Mouse (Mus musculus) lung, postnatal 10 days (tissue): ENCODE data around the gene Mst1.
A peak's percentile ranks its signal among the peaks of the same experiment; 100 is the strongest.

Experiments used
- DNase-seq: peaks from one replicate; pipeline ENCODE4 v3.0.0; 2021

The Mst1 gene

DNA sequence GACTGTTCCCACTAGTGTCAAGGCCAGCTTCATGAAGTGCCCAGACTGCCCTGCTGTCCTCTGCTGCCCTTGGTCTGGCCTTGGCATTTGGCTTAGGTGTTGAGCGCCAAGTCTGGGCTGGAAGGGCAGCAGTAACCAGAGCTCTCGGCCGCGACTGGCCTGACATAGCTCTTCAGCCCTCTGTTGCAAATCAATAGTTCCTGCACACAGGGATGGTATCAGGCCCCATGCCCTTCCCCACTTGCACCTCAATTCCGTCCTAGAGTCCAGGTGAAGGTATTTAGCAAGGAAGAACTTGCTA lies 23.0 kb upstream of the Mst1 start:
- no peak for DNase-seq

DNA sequence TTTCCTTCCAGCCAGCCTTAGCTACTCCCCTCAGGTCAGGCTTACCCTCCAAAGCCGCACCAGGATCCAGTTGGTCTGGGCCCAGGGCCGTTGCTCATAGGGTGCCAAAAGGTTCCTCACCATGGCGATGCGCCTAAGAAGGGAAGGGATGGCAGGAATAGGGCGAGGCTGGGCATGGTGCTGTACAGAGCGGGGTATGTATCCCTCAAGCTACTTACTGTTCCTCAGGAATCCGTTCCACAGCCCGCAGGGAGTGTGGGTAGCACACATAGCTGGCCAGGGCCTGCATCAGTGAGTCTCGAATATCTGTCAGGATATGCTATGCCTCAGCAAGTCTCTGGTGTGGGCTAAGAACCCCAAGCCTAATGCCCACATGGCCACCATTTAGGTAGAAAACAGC lies 21.9 kb upstream of the Mst1 start:
- no peak for DNase-seq

DNA sequence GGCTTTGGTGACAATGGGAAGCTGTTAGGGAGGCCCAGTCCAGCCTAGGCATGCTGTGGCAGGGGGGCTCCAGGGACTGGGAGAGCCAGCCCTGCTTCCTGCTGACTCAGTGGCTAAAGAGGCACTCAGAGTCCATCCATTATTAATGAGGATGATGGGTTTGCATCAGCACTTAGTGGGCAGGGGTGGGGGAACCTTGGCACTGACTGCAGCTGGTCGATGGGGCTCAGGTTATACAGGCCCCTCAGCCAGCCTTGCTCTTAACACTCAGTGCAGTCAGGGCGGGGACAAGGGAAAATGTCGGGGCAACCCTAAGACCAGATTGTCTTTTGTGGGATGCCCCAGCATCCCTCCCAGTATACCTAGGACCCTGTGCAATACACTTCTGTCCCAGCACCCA lies 18.1 kb upstream of the Mst1 start:
- no peak for DNase-seq

DNA sequence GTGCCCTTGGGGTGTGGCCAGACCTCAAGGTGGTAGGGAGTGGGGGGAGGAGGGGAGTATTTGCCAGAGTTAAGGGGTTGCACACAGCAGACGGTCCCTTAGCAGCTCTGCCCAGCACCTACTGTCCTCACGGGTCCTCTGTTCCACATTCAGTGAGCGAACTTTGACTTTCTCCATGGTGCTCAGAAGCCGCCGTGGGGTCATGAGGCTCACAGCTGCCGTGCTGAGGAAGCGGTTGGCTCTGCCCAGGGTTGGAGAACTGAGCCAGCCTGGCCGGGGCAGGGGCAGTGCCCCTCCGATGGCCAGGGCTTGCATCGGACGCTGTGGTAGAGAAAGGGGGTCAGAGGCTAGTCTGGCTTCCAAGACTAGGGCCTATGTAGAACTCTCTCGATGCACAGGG lies 16.9 kb upstream of the Mst1 start:
- DNase-seq, result no peak

DNA sequence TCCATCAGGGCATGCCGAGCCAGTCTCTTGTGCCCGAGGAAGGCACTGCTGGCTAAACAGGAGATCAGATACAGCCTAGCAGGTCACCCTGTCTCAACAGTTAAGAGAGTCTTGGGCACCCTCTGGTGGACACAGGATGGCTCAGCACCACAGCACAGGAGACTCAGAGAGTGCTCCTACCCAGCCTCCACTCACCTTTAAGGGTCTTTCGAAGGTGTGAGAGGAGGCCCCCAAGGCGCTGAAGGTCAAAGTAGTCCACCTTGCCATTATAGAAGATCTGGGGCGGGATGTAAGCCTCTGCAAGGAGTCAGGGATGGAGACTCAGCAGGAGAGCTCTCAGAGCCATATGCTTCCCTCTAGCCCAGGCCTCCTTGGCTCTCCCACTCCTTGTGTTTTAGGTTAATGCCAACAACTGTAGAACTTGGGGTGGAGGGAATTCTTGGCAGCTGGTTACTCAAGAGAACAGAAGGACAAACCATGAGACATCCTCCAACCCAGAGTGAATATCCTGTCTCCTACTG lies 14.7 kb upstream of the Mst1 start:
- DNase-seq, result peak; percentile 76

DNA sequence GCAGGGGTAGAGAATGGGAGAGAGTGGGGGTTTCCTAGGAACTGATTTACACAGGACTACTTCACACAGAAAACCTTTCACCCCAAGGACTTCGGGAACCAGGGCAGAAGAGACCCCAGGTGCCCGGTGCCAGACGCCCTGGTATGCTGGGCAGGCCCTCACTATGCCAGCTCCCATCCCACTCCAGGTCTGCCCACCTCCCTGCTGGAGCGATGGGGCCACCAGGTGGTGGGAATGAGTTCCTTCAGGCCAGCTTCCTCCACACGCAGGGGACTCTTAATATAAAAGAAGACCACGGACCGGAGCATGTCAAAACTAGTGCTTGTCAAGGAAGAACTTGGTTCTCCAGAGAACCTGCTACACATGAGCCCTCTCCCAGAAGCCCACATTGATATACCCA lies 13.0 kb upstream of the Mst1 start:
- DNase-seq, result no peak

DNA sequence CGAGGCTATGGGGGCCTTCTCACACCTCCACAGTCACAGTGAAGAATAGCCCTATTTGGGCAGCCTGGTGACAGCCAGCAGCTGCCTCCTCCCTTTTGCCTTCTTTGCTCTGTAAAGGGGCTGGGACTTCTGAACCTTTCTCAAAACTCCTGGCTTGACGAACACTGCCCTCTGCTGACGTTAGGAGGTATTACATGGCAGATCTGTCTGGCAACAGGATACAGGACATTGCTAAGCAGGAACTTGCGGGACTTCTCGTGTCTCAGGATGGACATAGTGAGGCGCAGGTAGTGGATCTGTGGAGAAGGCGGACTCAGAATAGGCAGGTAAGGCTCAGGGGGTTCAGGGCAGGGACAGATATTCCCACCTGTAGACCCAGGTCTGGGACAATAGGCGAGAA lies 12.3 kb upstream of the Mst1 start:
- DNase-seq, result peak; percentile 91

DNA sequence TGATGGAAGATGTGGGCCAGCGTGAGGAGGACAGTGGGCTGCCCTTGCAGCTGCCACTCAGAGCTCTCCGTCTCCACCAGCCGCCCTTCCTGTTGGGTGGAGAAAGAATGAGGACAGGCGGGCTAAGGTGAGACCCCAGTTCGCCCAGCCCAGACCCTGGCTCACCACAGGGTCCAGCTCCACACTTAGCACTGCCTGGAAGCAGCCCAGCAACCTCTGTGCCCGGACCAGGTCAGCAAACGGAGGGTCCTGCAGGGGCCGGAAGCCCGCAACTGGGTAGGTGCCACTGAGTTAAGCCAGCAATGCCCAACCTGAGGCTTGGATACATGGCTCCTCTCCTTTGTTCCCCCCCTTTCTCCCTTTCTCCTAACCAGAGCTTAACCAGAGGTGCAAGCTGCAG lies 11.2 kb upstream of the Mst1 start:
- no peak for DNase-seq

DNA sequence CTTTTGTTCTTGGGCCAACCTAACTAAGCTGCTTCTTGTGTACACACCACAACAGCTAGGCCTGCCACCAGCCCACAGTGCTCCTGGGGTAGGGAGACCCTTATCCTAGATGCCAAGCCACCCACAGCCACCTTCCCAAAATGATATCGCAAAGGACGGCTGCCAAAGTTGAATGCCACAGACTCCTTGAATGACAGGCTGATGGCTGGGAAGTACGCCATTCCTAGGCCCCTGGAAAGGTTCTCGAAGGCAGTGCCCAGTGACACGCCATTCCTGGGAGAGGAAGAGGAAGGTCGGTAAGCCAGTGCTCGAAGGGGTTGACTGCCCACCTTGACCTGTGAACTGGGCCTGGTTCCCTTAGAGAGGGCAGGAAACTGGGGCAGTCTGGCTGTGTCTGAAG lies 10.7 kb upstream of the Mst1 start:
- no peak for DNase-seq

DNA sequence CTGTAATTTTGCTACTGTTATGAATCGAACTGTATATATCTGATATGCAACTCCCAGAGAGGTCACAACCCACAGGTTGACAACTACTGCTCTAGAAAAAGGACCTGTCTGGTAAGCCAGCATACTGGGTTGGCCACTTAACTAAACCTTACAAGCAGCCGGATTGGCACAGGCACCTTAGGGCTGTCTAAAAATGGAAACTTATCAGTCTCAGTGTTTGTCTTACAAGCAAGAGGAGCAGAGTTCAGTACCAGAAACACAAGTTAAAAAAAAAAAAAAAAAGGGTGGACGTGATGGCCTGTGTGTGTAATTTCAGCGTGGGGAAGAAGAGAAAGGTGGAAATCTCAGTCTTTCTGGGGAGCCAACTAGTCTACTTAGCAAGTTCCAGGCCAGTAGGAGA lies 8.4 kb upstream of the Mst1 start:
- DNase-seq, result no peak

DNA sequence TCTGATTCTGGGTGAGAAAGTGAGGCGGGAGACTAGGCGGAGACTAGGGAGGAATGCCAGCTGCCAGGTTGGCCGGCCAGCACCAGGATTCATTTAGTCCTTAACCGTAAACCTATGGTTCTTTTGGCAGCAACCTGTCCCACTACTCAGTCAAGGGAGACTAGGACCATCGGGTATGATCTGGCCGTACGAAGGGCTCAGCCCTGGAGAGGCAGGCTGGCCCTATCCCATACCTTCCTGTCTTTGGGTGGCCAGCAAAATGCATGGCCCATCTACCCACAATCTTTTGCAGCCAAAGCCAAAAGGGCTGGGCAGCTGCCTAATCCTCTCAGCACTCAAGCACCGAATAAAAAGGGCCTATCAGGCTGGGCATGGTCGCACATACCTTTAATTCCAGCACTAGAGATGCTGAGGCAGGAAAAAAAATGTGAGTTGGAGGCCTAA lies 7.7 kb upstream of the Mst1 start:
- DNase-seq, result no peak

DNA sequence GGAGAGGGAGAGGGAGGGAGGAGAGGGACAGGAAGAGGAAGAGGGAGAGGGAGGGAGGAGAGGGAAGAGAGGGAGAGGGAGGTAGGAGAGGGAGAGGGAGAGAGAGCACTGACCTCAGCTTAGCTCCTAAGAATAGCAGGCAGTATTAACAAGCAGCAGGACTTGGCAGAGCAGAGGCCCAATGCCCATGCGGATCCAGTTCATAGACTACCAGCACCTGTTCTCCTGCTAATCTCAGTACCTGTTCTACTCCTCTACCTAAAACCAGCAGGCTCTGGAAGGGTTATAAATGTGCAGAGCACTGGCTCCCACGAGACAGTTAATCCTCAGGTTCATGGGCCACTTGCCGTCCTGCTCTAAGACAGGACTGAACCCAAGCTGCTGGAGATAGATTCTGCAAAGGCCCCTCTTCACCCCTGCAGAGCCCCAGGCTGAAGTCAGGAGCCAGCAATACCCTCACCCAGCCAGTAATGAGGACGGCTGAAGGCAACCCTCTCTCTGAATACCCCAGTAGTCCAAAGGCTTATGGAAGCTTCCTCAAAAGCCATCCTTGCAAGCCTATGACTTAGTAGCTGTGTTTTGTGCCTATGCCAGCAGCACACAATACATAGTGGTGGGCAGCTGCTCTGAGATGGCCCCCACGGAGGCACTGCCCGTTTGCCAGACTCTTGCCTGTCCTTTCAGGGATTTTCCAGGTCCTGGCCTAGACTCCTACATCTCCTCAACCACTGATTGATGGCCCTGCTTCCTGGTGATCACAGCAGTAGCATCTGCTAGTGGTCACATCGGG lies 6.9 kb upstream of the Mst1 start:
- no peak for DNase-seq

DNA sequence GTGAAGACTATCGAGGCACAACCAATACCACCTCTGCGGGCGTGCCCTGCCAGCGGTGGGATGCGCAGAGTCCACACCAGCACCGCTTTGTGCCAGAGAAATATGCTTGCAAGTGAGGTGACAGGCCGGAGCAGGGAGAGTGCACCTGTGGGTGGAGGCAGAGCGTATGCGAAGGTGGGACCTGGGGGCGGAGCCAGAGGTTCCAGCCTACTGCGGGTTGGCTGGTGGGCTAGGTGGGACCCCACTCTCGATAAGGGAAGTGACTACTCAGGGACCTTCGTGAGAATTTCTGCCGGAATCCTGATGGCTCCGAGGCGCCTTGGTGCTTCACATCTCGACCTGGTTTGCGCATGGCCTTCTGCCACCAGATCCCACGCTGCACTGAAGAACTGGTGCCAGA lies 2.3 kb downstream of the Mst1 start:
- DNase-seq, result peak; percentile 24

DNA sequence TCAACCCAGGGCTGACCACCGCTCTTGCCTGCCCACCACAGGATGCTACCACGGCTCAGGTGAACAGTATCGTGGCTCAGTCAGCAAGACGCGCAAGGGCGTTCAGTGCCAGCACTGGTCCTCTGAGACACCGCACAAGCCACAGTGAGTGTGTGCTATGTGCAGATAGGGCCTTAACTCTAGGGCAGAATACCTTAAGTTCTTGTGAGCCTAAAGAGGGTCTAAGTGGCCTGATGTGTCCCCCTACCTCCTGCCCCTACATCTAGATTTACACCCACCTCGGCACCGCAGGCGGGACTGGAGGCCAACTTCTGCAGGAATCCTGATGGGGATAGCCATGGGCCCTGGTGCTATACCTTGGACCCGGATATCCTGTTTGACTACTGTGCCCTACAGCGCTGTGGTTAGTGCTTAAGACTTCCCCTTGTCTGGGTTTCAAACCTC lies 2.8 kb downstream of the Mst1 start, which contains the start of gene Rnf123:
Gene Rnf123 (minus strand): TSS at position 359 of the 444 bp plus-strand sequence.
- no peak for DNase-seq

DNA sequence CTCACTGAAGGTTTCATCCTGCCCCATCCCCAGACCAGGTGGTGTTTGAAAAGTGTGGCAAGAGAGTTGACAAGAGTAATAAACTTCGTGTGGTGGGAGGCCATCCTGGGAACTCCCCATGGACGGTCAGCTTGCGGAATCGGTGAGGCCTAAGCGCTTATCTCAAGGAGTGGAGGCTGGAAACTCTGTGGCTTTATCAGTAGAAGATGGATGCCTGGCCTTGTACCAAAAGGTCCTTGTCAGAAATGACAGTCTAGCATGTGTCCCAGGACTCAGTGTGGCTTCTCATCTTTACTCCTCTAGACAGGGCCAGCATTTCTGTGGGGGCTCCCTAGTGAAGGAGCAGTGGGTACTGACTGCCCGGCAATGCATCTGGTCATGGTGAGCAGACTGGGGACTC lies 3.3 kb downstream of the Mst1 start:
- no peak for DNase-seq

DNA sequence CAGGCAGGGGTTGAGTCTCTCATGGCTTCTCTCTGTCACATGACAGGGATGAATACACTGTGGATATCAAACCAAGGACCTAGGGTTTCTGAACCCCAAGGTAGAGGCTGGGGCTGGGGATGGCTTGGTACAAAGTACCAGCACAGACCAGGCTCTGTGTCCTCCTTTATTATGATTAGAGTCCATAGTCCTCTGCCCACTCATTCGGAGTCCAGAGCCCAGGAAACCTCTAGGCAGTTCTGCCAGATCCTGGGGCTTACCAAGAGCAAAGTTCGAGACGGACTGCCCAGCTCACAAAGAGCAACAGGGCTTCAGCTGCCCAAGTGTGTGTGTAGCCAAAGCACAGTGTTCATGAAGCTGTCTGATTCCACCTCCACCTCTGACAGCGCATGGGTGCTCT lies 5.0 kb downstream of the Mst1 start:
- no peak for DNase-seq

DNA sequence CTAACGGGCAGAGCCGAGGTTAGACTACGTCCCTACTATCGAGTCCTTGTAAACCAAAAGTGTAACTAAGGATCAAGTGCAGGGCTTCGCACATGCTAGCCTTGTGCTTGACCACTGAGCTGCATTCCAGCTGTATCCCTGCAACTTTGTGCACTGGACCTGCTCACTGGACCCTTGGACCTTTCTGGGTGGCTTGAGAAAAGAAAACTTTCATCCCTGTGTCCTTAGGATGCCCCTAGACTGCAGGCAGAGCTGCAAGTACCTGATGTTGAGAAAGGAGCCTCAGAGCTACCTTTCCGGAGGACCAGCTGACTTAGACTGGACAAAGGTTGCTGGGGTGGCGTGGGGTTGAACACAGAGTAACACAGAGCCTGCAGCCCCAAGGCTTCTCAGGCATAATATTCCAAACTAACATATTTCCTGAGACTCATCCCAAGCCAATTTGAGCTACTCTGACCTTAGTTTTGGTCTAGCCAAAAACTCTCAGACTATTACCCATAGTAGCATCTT lies 10.4 kb downstream of the Mst1 start:
- DNase-seq, result no peak

DNA sequence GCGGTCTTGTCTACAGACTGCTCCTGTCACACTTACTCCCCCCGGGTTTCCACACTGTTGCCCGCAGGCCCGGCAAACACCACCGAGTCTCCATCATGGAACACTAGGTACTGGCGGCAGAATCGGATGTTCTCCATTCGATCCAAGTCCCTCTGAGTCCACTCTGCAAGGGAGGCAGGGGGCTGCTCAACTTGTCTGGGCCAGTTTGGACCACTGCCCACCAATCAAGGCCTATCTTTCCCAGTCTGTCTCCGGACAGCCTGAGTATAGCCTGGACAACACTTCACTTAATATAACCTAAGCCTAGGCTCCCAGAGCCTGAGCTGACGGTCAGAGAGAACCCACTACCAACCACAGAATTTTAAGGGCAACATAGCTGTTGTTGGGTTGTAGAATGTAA lies 13.3 kb downstream of the Mst1 start:
- DNase-seq, result no peak

DNA sequence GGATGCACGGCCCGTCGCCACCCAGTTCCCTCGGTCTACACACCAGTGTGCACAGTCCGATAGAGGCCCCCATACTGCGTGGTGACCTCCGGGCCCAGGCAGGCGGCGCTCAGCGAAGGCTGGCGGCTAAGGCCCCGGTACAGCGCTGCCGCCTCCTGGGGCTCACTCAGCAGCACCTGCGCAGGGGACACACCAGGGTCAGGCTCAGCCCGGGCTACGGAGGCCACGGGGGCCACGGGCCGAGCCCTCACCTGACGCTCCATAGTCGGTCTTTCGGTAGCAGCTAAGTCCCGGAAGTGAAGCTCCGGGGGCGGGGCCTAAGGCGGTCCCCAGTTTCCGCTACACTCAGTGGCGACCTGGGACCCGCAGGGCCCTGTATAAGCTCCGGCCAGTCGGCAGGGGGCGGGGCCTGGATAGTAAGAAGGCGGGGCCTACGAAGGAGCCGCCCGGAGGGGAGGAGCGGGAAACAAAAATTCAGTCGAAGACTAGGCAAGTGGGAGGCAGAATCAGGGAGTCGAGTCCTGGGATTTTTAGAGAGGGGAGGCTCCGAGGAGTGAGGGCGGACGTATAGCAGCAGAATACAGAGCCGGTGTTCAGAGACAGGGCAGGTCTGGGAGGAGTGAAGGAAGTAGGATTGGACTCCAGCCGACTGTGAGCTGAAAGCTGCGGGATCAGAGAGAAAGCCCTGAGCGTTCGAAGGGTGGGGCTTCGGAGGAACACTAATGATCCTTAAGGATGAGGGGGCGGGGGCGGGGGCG lies 14.1 kb downstream of the Mst1 start, which contains the start of gene Apeh:
Gene Apeh (minus strand): TSS at position 423 of the 758 bp plus-strand sequence.
- peak; percentile 98 for DNase-seq

DNA sequence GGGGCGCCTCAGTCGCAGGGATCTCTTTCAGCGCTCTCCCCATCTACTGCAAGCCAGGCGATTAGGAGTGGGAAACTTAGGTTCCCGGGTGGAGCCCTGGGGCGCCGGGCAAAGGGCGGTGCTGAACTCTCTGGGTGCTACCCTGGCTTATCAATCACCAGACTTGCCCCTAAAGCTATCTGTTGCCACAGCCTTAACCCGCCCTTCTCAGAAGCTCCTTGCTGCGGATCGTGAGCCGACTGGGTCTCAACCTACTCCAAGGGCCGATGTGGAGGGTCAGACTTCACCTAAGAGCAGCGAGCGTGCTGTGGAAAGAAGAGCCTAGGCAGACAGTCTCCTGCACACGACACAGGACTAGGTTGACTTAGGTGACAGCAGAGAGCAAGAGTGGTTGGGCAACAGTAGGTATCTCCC lies 14.8 kb downstream of the Mst1 start:
- no peak for DNase-seq

DNA sequence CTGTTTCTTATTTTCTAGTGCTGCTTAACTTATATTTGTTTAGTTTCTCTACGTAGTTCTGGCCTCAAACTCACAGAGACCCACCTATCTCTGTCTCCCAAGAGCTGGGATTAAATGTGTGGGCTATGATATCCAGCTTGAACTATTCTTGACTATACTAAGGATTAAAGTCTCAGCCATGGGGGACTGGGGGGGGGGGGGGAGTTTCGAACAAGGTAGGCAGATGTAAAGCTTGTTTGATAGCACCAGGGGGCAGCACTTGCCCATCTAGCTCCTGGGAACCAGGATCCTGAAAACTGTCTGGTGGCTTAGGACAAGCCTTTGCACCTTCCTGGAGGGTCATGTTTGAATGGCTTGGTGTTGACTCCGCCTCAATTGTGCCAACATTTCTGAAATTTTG lies 15.3 kb downstream of the Mst1 start:
- peak; percentile 74 for DNase-seq

DNA sequence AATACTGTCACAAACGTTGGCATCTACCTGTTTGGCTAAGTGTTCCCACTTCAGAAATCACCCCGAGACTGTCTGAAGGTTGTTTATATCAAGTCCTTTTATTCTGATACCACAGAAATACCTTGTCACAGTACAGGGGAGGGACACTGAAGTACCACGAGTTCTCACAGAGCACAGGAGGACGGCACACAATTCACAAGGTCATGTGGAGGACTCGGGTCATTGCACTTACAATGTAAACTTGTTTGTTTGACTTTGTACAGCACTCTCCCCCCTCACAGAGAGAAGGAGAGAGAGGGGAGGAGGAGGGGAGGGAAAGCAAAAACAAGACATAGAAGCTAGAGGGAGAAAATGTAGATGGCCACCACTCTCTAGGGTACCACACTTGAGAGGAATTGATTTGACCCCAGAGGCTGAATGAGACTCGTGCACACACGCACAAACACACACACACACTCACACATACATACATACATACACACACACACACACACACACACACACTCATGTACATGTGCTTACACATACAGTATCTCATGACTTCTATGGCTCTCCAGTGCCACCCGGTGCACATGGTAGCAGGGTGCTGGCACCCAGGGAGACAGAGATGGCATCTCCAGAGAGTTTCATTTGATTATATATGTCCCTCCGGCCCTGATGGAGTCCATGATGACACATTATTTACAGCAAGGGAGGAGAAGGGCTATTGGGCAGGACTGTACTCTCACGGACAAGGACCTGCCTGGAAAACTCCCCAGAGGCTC lies 15.9 kb downstream of the Mst1 start:
- no peak for DNase-seq

DNA sequence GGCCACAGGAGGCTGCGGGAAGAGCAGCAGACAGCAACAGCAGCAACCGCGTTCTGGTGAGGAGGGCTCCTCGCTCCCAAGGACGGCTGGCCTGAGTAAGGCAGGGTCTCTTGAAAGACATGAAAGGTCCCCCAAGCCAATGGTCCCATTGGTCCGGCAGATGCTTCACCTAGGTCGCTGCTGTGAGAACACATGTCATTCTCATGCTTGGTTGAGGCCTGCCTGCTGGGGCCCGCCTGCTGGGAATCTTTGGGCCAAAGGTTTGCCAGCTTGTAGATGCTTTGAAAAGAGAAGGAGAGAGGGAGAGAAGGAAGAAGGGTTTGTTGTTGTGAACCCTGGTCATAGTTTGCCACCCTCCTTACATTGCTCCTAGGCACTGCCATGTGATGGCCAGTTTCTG lies 19.4 kb downstream of the Mst1 start:
- no peak for DNase-seq
